19 mouse cellular contexts compared by ENCODE assay signal in genomic region chr4:63594459-63595110, GRCm38 (mm10). TPM values are rescaled to one million over a fixed set of nuclear protein-coding genes. Genes with fewer than 3 reads are reported as not detected.
A peak's percentile ranks its signal among the peaks of the same experiment; 100 is the strongest.
DNase-seq lines count a peak whose midpoint lies in the region; ATAC-seq and TF ChIP-seq lines count a peak whose summit lies in the region.
"Had no signal": no experiment of that assay in that cellular context is flagged by ENCODE, and none has a peak within 500 bp of the region (broad histone marks: within the 10 kb centered on the region; RNA-seq: fewer than 3 reads in every experiment).

No protein-coding gene starts in this region.

- H3K4me1 ChIP-seq in liver, adult 2 months (ENCODE audit: control insufficient read depth, insufficient read depth, low read length): peaks cover 8% of the 10 kb centered on the region
- H3K4me1 ChIP-seq in liver, postnatal 0 days (ENCODE audit: insufficient read depth): peaks cover 10% of the 10 kb centered on the region; the same call in 1 of the 2 replicates
- H3K4me1 ChIP-seq in intestine, embryonic 16.5 days (ENCODE audit: control insufficient read depth, insufficient read depth, low read length): peaks cover 19% of the 10 kb centered on the region
- peaks cover 12% of the 10 kb centered on the region for H3K4me1 ChIP-seq in stomach, embryonic 16.5 days (ENCODE audit: control insufficient read depth, insufficient read depth, low read length)
- no peaks in the 10 kb centered on the region for H3K4me1 ChIP-seq in hindbrain, embryonic 13.5 days (replicated peaks)
- H3K4me1 ChIP-seq: liver, embryonic 15.5 days had no signal

- H3K4me2 ChIP-seq in liver, postnatal 0 days (ENCODE audit: low read depth, low read length): no peak overlapping the region
- no peak overlapping the region for H3K4me2 ChIP-seq in intestine, embryonic 16.5 days (ENCODE audit: low read depth, low read length)
- H3K4me2 ChIP-seq in stomach, embryonic 16.5 days (ENCODE audit: low read depth, low read length): no peak overlapping the region
- H3K4me2 ChIP-seq in hindbrain, embryonic 13.5 days: no peak overlapping the region
- H3K4me2 ChIP-seq: forebrain, embryonic 12.5 days; liver, embryonic 15.5 days had no signal

- no peak for TF ChIP-seq POLR2A in liver, adult 2 months (IDR thresholded peaks at IDR 0.05; ENCODE audit: extremely low read depth, insufficient read depth, low read length)

- H3K27ac ChIP-seq in gastrocnemius, adult 2 months: peak overlapping the region; percentile 84
- H3K27ac ChIP-seq in liver, adult 2 months (replicated peaks; ENCODE audit: insufficient read depth, low read depth, low read length): no peak overlapping the region
- no peak overlapping the region for H3K27ac ChIP-seq in liver, postnatal 0 days (ENCODE audit: low read depth)
- H3K27ac ChIP-seq in intestine, embryonic 16.5 days (ENCODE audit: low read length): no peak overlapping the region
- H3K27ac ChIP-seq in stomach, embryonic 16.5 days (ENCODE audit: low read length): peak overlapping the region; percentile 34; the same call in 1 of the 2 replicates
- no peak overlapping the region for H3K27ac ChIP-seq in hindbrain, embryonic 13.5 days
- H3K27ac ChIP-seq: forebrain, embryonic 12.5 days; left cerebral cortex, adult 2 months; liver, embryonic 15.5 days had no signal

- TF ChIP-seq CTCF in gastrocnemius, adult 2 months (IDR thresholded peaks at IDR 0.05): no peak
- TF ChIP-seq CTCF in liver, adult 2 months (IDR thresholded peaks at IDR 0.05; ENCODE audit: low read depth, low read length): no peak
- TF ChIP-seq CTCF in liver, postnatal 0 days (IDR thresholded peaks at IDR 0.05; ENCODE audit: low read depth): no peak

- no peaks in the 10 kb centered on the region for H3K9me3 ChIP-seq in liver, postnatal 0 days (ENCODE audit: low read length)
- no peaks in the 10 kb centered on the region for H3K9me3 ChIP-seq in intestine, embryonic 16.5 days (ENCODE audit: control insufficient read depth, low read length)
- H3K9me3 ChIP-seq in stomach, embryonic 16.5 days (replicated peaks; ENCODE audit: control insufficient read depth, low read length): no peaks in the 10 kb centered on the region
- no peaks in the 10 kb centered on the region for H3K9me3 ChIP-seq in hindbrain, embryonic 13.5 days
- H3K9me3 ChIP-seq: forebrain, embryonic 12.5 days; liver, embryonic 15.5 days had no signal

- no peaks in the 10 kb centered on the region for H3K36me3 ChIP-seq in liver, adult 2 months (ENCODE audit: control insufficient read depth, insufficient read depth, low read length)
- no peaks in the 10 kb centered on the region for H3K36me3 ChIP-seq in liver, postnatal 0 days (replicated peaks; ENCODE audit: insufficient read depth, low read length)
- H3K36me3 ChIP-seq in intestine, embryonic 16.5 days (ENCODE audit: control insufficient read depth, insufficient read depth, low read length): no peaks in the 10 kb centered on the region
- no peaks in the 10 kb centered on the region for H3K36me3 ChIP-seq in stomach, embryonic 16.5 days (ENCODE audit: control insufficient read depth, insufficient read depth, low read length)
- no peaks in the 10 kb centered on the region for H3K36me3 ChIP-seq in hindbrain, embryonic 13.5 days
- H3K36me3 ChIP-seq: forebrain, embryonic 12.5 days; liver, embryonic 15.5 days had no signal

- H3K79me2 ChIP-seq in liver, adult 2 months (ENCODE audit: control insufficient read depth, insufficient read depth, low read length): no peaks in the 10 kb centered on the region

- DNase-seq in gastrocnemius, adult 2 months: peak; percentile 50
- no peak for DNase-seq in gastrocnemius, postnatal 4 days (ENCODE audit: low spot score in 2 of 2)
- DNase-seq in liver, adult 2 months (ENCODE audit: extremely low read depth, low read depth, low spot score): peak; percentile 59
- no peak for DNase-seq in liver, postnatal 0 days
- DNase-seq: adrenal gland, adult 2 months; right cerebral cortex, postnatal 25 days had no signal

- no peaks in the 10 kb centered on the region for H3K27me3 ChIP-seq in liver, adult 2 months (ENCODE audit: control insufficient read depth, insufficient read depth, low read length)
- H3K27me3 ChIP-seq in liver, postnatal 0 days (ENCODE audit: insufficient read depth, low read length): no peaks in the 10 kb centered on the region
- no peaks in the 10 kb centered on the region for H3K27me3 ChIP-seq in intestine, embryonic 16.5 days (replicated peaks; ENCODE audit: control insufficient read depth, insufficient read depth, low read length)
- no peaks in the 10 kb centered on the region for H3K27me3 ChIP-seq in stomach, embryonic 16.5 days (ENCODE audit: control insufficient read depth, insufficient read depth, low read length)
- H3K27me3 ChIP-seq in hindbrain, embryonic 13.5 days: no peaks in the 10 kb centered on the region
- H3K27me3 ChIP-seq: forebrain, embryonic 12.5 days; liver, embryonic 15.5 days had no signal

- 62% methylated on average over 5 of the region's 5 CpGs for WGBS in liver, adult 2 months
- WGBS in liver, postnatal 0 days (ENCODE audit: insufficient replicate concordance): 59% methylated on average over 5 of the region's 5 CpGs
- WGBS in intestine, embryonic 16.5 days: 52% methylated on average over 5 of the region's 5 CpGs
- 46% methylated on average over 5 of the region's 5 CpGs for WGBS in stomach, embryonic 16.5 days
- 85% methylated on average over 5 of the region's 5 CpGs for WGBS in hindbrain, embryonic 13.5 days

- H3K4me3 ChIP-seq in gastrocnemius, adult 2 months: peak overlapping the region; percentile 38
- no peak overlapping the region for H3K4me3 ChIP-seq in liver, adult 2 months (ENCODE audit: insufficient read depth, low read depth, low read length)
- no peak overlapping the region for H3K4me3 ChIP-seq in liver, postnatal 0 days (ENCODE audit: low read depth, low read length)
- H3K4me3 ChIP-seq in intestine, embryonic 16.5 days (ENCODE audit: low read length): no peak overlapping the region
- no peak overlapping the region for H3K4me3 ChIP-seq in stomach, embryonic 16.5 days (replicated peaks; ENCODE audit: low read length)
- no peak overlapping the region for H3K4me3 ChIP-seq in hindbrain, embryonic 13.5 days
- H3K4me3 ChIP-seq: forebrain, embryonic 12.5 days; left cerebral cortex, adult 2 months; liver, embryonic 15.5 days had no signal

- no peak for TF ChIP-seq EP300 in liver, postnatal 0 days (IDR thresholded peaks at IDR 0.05; ENCODE audit: low read depth)

- no peak overlapping the region for H3K9ac ChIP-seq in liver, adult 2 months (ENCODE audit: low read depth, low read length)
- H3K9ac ChIP-seq in liver, postnatal 0 days (replicated peaks): no peak overlapping the region
- no peak overlapping the region for H3K9ac ChIP-seq in intestine, embryonic 16.5 days (ENCODE audit: low read depth, low read length)
- H3K9ac ChIP-seq in stomach, embryonic 16.5 days (ENCODE audit: low read length): no peak overlapping the region
- no peak overlapping the region for H3K9ac ChIP-seq in hindbrain, embryonic 13.5 days
- H3K9ac ChIP-seq: forebrain, embryonic 12.5 days; liver, embryonic 15.5 days had no signal

- intact Hi-C loops in gastrocnemius, adult 2 months (cut with DNase I): loop anchor here (5.0 kb wide), 1 partner anchor 37 kb away; the partner anchor contains the start of gene Tmem268

- no peak for ATAC-seq in liver, postnatal 0 days
- ATAC-seq in intestine, embryonic 16.5 days: peak; percentile 2; the same call in 1 of the 2 replicates
- no peak for ATAC-seq in stomach, embryonic 16.5 days (ENCODE audit: insufficient read depth, low FRiP score)
- ATAC-seq in hindbrain, embryonic 13.5 days (ENCODE audit: low FRiP score): no peak
- no peak for ATAC-seq in megakaryocyte progenitor cell, adult 5-6 weeks (replicated peaks; ENCODE audit: poor library complexity)
- ATAC-seq: midbrain, embryonic 16.5 days had no signal

RNA-seq across cellular contexts. Expression of gene Gm11213, which starts 10.5 kb away (rescaled TPM):
- not detected for total RNA-seq in gastrocnemius, adult 2 months (2021)
- not detected for total RNA-seq in gastrocnemius, postnatal 4 days (2021)
- not detected in 2 replicates for total RNA-seq in liver, adult 2 months (2014; rRNA removed)
- polyA plus RNA-seq in liver, adult 2 months (2012; rRNA removed): not detected in 2 replicates
- polyA plus RNA-seq in liver, postnatal 0 days (2015; fragmentation: Nextera tagmentation; extraction: Ambion mirVana): not detected in 2 replicates
- polyA plus RNA-seq in intestine, embryonic 16.5 days (2015; fragmentation: Nextera tagmentation; extraction: Ambion mirVana): not detected in 2 replicates
- polyA plus RNA-seq in stomach, embryonic 16.5 days (2015; fragmentation: Nextera tagmentation; extraction: Ambion mirVana): not detected in 2 replicates
- not detected in 2 replicates for polyA plus RNA-seq in hindbrain, embryonic 13.5 days (2015; fragmentation: Nextera tagmentation; extraction: Ambion mirVana)
- total RNA-seq in megakaryocyte progenitor cell, adult 5-6 weeks (2015): not detected in 2 replicates
- total RNA-seq in megakaryocyte progenitor cell, adult 5-6 weeks (2017): not detected in 2 replicates
- total RNA-seq: adrenal gland, adult 2 months; granulocyte monocyte progenitor cell, adult 5-6 weeks; left cerebral cortex, adult 2 months; MEL; neutrophil, adult 5-6 weeks had no signal
- polyA plus RNA-seq: adrenal gland, adult 2 months; embryonic facial prominence, embryonic 11.5 days; forebrain, embryonic 12.5 days; inflammation-experienced regulatory T-cells, adult 6 months; liver, embryonic 15.5 days; midbrain, embryonic 16.5 days had no signal

RNA-seq across cellular contexts. Expression of gene Tex48, which starts 27.6 kb away (rescaled TPM):
- total RNA-seq in gastrocnemius, adult 2 months (2021): not detected
- total RNA-seq in gastrocnemius, postnatal 4 days (2021): not detected
- not detected in 2 replicates for total RNA-seq in liver, adult 2 months (2014; rRNA removed)
- polyA plus RNA-seq in liver, adult 2 months (2012; rRNA removed): not detected in 2 replicates
- polyA plus RNA-seq in liver, postnatal 0 days (2015; fragmentation: Nextera tagmentation; extraction: Ambion mirVana): not detected in 2 replicates
- not detected in 2 replicates for polyA plus RNA-seq in intestine, embryonic 16.5 days (2015; fragmentation: Nextera tagmentation; extraction: Ambion mirVana)
- not detected in 2 replicates for polyA plus RNA-seq in stomach, embryonic 16.5 days (2015; fragmentation: Nextera tagmentation; extraction: Ambion mirVana)
- polyA plus RNA-seq in hindbrain, embryonic 13.5 days (2015; fragmentation: Nextera tagmentation; extraction: Ambion mirVana): not detected in 2 replicates
- not detected in 2 replicates for total RNA-seq in megakaryocyte progenitor cell, adult 5-6 weeks (2015)
- total RNA-seq in megakaryocyte progenitor cell, adult 5-6 weeks (2017): not detected in 2 replicates
- total RNA-seq: adrenal gland, adult 2 months; granulocyte monocyte progenitor cell, adult 5-6 weeks; left cerebral cortex, adult 2 months; MEL; neutrophil, adult 5-6 weeks had no signal
- polyA plus RNA-seq: adrenal gland, adult 2 months; embryonic facial prominence, embryonic 11.5 days; forebrain, embryonic 12.5 days; inflammation-experienced regulatory T-cells, adult 6 months; liver, embryonic 15.5 days; midbrain, embryonic 16.5 days had no signal

RNA-seq across cellular contexts. Expression of gene Tmem268, which starts 36.0 kb away (rescaled TPM):
- total RNA-seq in gastrocnemius, adult 2 months (2021): 10 to 100 TPM; 13.3 to 14.7 TPM
- total RNA-seq in gastrocnemius, postnatal 4 days (2021): 1 to 10 TPM; 7.0 TPM
- total RNA-seq in liver, adult 2 months (2014; rRNA removed): 2.9 and 4.4 TPM in 2 replicates
- 4.0 and 4.7 TPM in 2 replicates for polyA plus RNA-seq in liver, adult 2 months (2012; rRNA removed)
- 13.1 and 17.3 TPM in 2 replicates for polyA plus RNA-seq in liver, postnatal 0 days (2015; fragmentation: Nextera tagmentation; extraction: Ambion mirVana)
- polyA plus RNA-seq in intestine, embryonic 16.5 days (2015; fragmentation: Nextera tagmentation; extraction: Ambion mirVana): 15.9 and 18.6 TPM in 2 replicates
- 6.6 and 8.8 TPM in 2 replicates for polyA plus RNA-seq in stomach, embryonic 16.5 days (2015; fragmentation: Nextera tagmentation; extraction: Ambion mirVana)
- 3.0 and 4.4 TPM in 2 replicates for polyA plus RNA-seq in hindbrain, embryonic 13.5 days (2015; fragmentation: Nextera tagmentation; extraction: Ambion mirVana)
- 4.7 and 4.8 TPM in 2 replicates for total RNA-seq in megakaryocyte progenitor cell, adult 5-6 weeks (2015)
- total RNA-seq in megakaryocyte progenitor cell, adult 5-6 weeks (2017): 10.8 and 23.7 TPM in 2 replicates

RNA-seq across cellular contexts. Expression of gene Atp6v1g1, which starts 50.0 kb away (rescaled TPM):
- total RNA-seq in gastrocnemius, adult 2 months (2021): 100 to 1,000 TPM; 212 to 239 TPM
- total RNA-seq in gastrocnemius, postnatal 4 days (2021): 100 to 1,000 TPM; 224 to 226 TPM
- total RNA-seq in liver, adult 2 months (2014; rRNA removed): 79.7 and 82.6 TPM in 2 replicates
- 31.6 and 33.4 TPM in 2 replicates for polyA plus RNA-seq in liver, adult 2 months (2012; rRNA removed)
- polyA plus RNA-seq in liver, postnatal 0 days (2015; fragmentation: Nextera tagmentation; extraction: Ambion mirVana): 148 and 152 TPM in 2 replicates
- polyA plus RNA-seq in intestine, embryonic 16.5 days (2015; fragmentation: Nextera tagmentation; extraction: Ambion mirVana): 335 TPM in 2 replicates
- polyA plus RNA-seq in stomach, embryonic 16.5 days (2015; fragmentation: Nextera tagmentation; extraction: Ambion mirVana): 257 and 277 TPM in 2 replicates
- polyA plus RNA-seq in hindbrain, embryonic 13.5 days (2015; fragmentation: Nextera tagmentation; extraction: Ambion mirVana): 464 and 480 TPM in 2 replicates
- total RNA-seq in megakaryocyte progenitor cell, adult 5-6 weeks (2015): 102 and 121 TPM in 2 replicates
- 80.3 and 82.4 TPM in 2 replicates for total RNA-seq in megakaryocyte progenitor cell, adult 5-6 weeks (2017)

Comparison
In these comparisons a context has a peak if more than half of its experiments do, and no peak if none do; other contexts are left out.
1. DNase-seq: peak in gastrocnemius, adult 2 months (single experiment) and liver, adult 2 months (single experiment); none in gastrocnemius, postnatal 4 days (0 of 2) and liver, postnatal 0 days (single experiment).
2. H3K27ac ChIP-seq: peak in gastrocnemius, adult 2 months (single experiment) and stomach, embryonic 16.5 days (single experiment); none in liver, adult 2 months (single experiment), liver, postnatal 0 days (single experiment), intestine, embryonic 16.5 days (single experiment) and hindbrain, embryonic 13.5 days (single experiment).